ENCODE assay signal across 9 mouse cellular contexts in the genomic region with DNA sequence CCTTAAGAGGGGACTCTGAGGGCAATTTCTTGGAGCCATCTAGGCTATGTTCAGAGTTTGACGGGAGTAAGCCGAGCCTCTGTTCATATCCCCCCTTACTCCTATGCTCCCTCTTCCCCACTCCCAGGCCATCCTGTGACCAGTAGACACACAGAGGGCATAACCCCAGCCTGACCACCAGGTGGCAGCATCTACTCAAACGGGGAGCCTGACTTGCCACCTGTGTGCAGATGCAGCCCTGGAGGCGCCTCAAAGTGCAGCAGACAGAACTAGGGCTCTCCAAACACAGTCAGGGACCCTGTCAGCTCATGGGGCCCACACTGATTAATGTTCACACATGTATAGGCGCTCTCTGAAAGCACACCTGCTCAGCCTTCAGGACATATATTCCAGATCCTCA. TPM values are rescaled to one million over a fixed set of nuclear protein-coding genes. Genes with fewer than 3 reads are reported as not detected.
DNase-seq lines count a peak whose midpoint lies in the region; ATAC-seq lines count a peak whose summit lies in the region.
"Had no signal": no experiment of that assay in that cellular context is flagged by ENCODE, and none has a peak within 500 bp of the region (broad histone marks: within the 10 kb centered on the region; RNA-seq: fewer than 3 reads in every experiment).

No protein-coding gene starts in this region.

- DNase-seq in MEL-GATA-1-ER (ENCODE audit: extremely low read depth, low read depth): peak; percentile 59
- peak; percentile 72 for DNase-seq in cerebellum, adult 11 months
- peak; percentile 84 for DNase-seq in forebrain, embryonic 14.5 days (ENCODE audit: low spot score)
- DNase-seq in layer of hippocampus, postnatal 10 days (ENCODE audit: low spot score in 2 of 2): peak; percentile 79
- peak; percentile 83 for DNase-seq in lung, postnatal 36 days
- peak; percentile 81 for DNase-seq in retina, postnatal 7 days (ENCODE audit: low read depth, low spot score)
- peak; percentile 95 for DNase-seq in thymus, postnatal 4 days

- H3K9ac ChIP-seq in forebrain, embryonic 14.5 days (ENCODE audit: low read length): no peak overlapping the region
- H3K9ac ChIP-seq: limb, embryonic 15.5 days had no signal

- no peak overlapping the region for H3K4me2 ChIP-seq in forebrain, embryonic 14.5 days (ENCODE audit: low read length)
- H3K4me2 ChIP-seq: limb, embryonic 15.5 days had no signal

- 5% methylated on average over 5 of the region's 5 CpGs for WGBS in forebrain, embryonic 14.5 days

- H3K9me3 ChIP-seq in forebrain, embryonic 14.5 days (replicated peaks; ENCODE audit: control insufficient read depth, low read length): no peaks in the 10 kb centered on the region
- H3K9me3 ChIP-seq: limb, embryonic 15.5 days had no signal

- H3K27ac ChIP-seq in forebrain, embryonic 14.5 days (ENCODE audit: low read depth, low read length): no peak overlapping the region
- H3K27ac ChIP-seq: limb, embryonic 15.5 days had no signal

- no peaks in the 10 kb centered on the region for H3K36me3 ChIP-seq in forebrain, embryonic 14.5 days (ENCODE audit: control insufficient read depth, insufficient read depth, low read length)

- H3K4me3 ChIP-seq in forebrain, embryonic 14.5 days (ENCODE audit: low read depth, low read length): no peak overlapping the region
- H3K4me3 ChIP-seq: limb, embryonic 15.5 days had no signal

- no peaks in the 10 kb centered on the region for H3K27me3 ChIP-seq in forebrain, embryonic 14.5 days (replicated peaks; ENCODE audit: control insufficient read depth, insufficient read depth, low read length)

- ATAC-seq in forebrain, embryonic 14.5 days: peak; percentile 65
- peak; percentile 61 to 72 for ATAC-seq in hematopoietic stem cell, adult 5-6 weeks (replicated peaks in 1 of 2; ENCODE audit: insufficient read depth in 1 of 2, low FRiP score in 2 of 2, low TSS enrichment in 1 of 2, low read depth in 1 of 2, poor library complexity in 2 of 2, severe bottlenecking in 2 of 2)

- 0 out of 2 replicates have a peak, but pooled peaks cover 4% of the 10 kb centered on the region for H3K4me1 ChIP-seq in forebrain, embryonic 14.5 days (ENCODE audit: control insufficient read depth, insufficient read depth, low read length)

RNA-seq across cellular contexts. Expression of gene Zfpm1, which starts 8.8 kb away (rescaled TPM):
- polyA plus RNA-seq in forebrain, embryonic 14.5 days (2014; fragmentation: Nextera tagmentation; extraction: Ambion mirVana): 0.41 and 0.47 TPM in 2 replicates
- 21.8 and 70.4 TPM in 2 replicates for total RNA-seq in hematopoietic stem cell, adult 5-6 weeks (2017)
- total RNA-seq in layer of hippocampus, postnatal 10 days (2021): 10 to 100 TPM; 25.7 to 27.2 TPM
